Mouse (Mus musculus) thymus, postnatal 25 days (tissue): ENCODE data around the gene Raver1.

Experiments used
- DNase-seq: peaks from one replicate; pipeline ENCODE4 v3.0.0; 2022

Raver1 gene

GRCm38 (mm10) chr9:21091707-21092320, at the start of gene Raver1, which contains the start of gene Gm38431:
Raver1 (minus strand) TSS chr9:21092008.
Gm38431 (minus strand) TSS chr9:21091997.
- DNase-seq, result peak; percentile 97

- no peak for DNase-seq
Measured at GRCm38 (mm10) chr9:21138386-21138785, 46.6 kb upstream of the Raver1 start.

- DNase-seq, result peak; percentile 76
Measured at GRCm38 (mm10) chr9:21137229-21137628, 45.4 kb upstream of the Raver1 start.

- peak; percentile 38 for DNase-seq
Measured at GRCm38 (mm10) chr9:21136401-21136800, 44.6 kb upstream of the Raver1 start.

- no peak for DNase-seq
Measured at GRCm38 (mm10) chr9:21135941-21136381, 44.2 kb upstream of the Raver1 start.

- DNase-seq, result no peak
Measured at GRCm38 (mm10) chr9:21135329-21135890, 43.6 kb upstream of the Raver1 start.

- no peak for DNase-seq
Measured at GRCm38 (mm10) chr9:21134595-21135328, 43.0 kb upstream of the Raver1 start.

GRCm38 (mm10) chr9:21133064-21133707, 41.4 kb upstream of the Raver1 start:
- DNase-seq, result peak; percentile 61

- DNase-seq, result no peak
Measured at GRCm38 (mm10) chr9:21132102-21132775, 40.4 kb upstream of the Raver1 start.

GRCm38 (mm10) chr9:21131059-21131956, 39.5 kb upstream of the Raver1 start, which contains the start of gene Tyk2:
Tyk2 (minus strand) TSS chr9:21131243.
- peak; percentile 88 for DNase-seq

GRCm38 (mm10) chr9:21126259-21126627, 34.4 kb upstream of the Raver1 start:
- no peak for DNase-seq

GRCm38 (mm10) chr9:21125502-21126258, 33.9 kb upstream of the Raver1 start:
- no peak for DNase-seq

GRCm38 (mm10) chr9:21124837-21125236, 33.0 kb upstream of the Raver1 start:
- DNase-seq, result no peak

- DNase-seq, result no peak
Measured at GRCm38 (mm10) chr9:21121483-21121882, 29.7 kb upstream of the Raver1 start.

GRCm38 (mm10) chr9:21117073-21117472, 25.3 kb upstream of the Raver1 start:
- no peak for DNase-seq

GRCm38 (mm10) chr9:21115105-21115504, 23.3 kb upstream of the Raver1 start:
- no peak for DNase-seq

GRCm38 (mm10) chr9:21114190-21114589, 22.4 kb upstream of the Raver1 start:
- DNase-seq, result no peak

- DNase-seq, result no peak
Measured at GRCm38 (mm10) chr9:21113751-21114150, 21.9 kb upstream of the Raver1 start.

GRCm38 (mm10) chr9:21107607-21108237, 15.9 kb upstream of the Raver1 start:
- no peak for DNase-seq

GRCm38 (mm10) chr9:21105760-21106564, 14.2 kb upstream of the Raver1 start:
- no peak for DNase-seq
